Mouse (Mus musculus) forebrain, postnatal 0 days (tissue): ENCODE data around the gene Asb17. TPM values are rescaled to one million over a fixed set of nuclear protein-coding genes. Genes with fewer than 3 reads are reported as not detected.
"Not testable (repeated sequence)": the region's sequence is repeated elsewhere in the genome, so short reads cannot be mapped to it uniquely, and the experiment has no call there.

Experiments
- ATAC-seq: fragments of 200-750 bp; cut with Nextera tagmentation; 2 replicates; pipeline ENCODE4 v1.8.0; 2017; ENCODE audit warnings: mild to moderate bottlenecking, moderate library complexity
- DNase-seq: peaks from one replicate; pipeline ENCODE4 v3.0.0-alpha.2; 2015
- H3K27ac ChIP-seq: fragments of 300-500 bp; sonication (generic); 2 replicates; pipeline ENCODE4 v1.5.1; 2014; ENCODE audit warnings: low read depth, mild to moderate bottlenecking, antibody characterized with exemption, low read length, moderate library complexity, mixed read lengths
- H3K27me3 ChIP-seq: fragments of 300-500 bp; sonication (generic); 2 replicates; pipeline ENCODE4 v1.6.1; 2014; ENCODE audit warnings: mild to moderate bottlenecking, low read length, mixed read lengths; ENCODE audit not compliant: insufficient read depth
- H3K36me3 ChIP-seq: fragments of 300-500 bp; sonication (generic); 2 replicates; pipeline ENCODE4 v1.6.1; 2014; ENCODE audit warnings: mild to moderate bottlenecking, moderate library complexity; ENCODE audit not compliant: insufficient read depth
- H3K4me1 ChIP-seq: fragments of 300-500 bp; sonication (generic); 2 replicates; pipeline ENCODE4 v1.6.1; 2014; ENCODE audit warnings: antibody characterized with exemption; ENCODE audit not compliant: insufficient read depth
- H3K4me2 ChIP-seq: fragments of 300-500 bp; sonication (generic); 2 replicates; pipeline ENCODE4 v1.6.1; 2014; ENCODE audit warnings: low read depth, mild to moderate bottlenecking, moderate library complexity
- H3K4me3 ChIP-seq: fragments of 300-500 bp; sonication (generic); 2 replicates; pipeline ENCODE4 v1.5.1; 2014; ENCODE audit warnings: low read depth, low read length, mixed read lengths
- H3K9ac ChIP-seq: fragments of 300-500 bp; sonication (generic); 2 replicates; pipeline ENCODE4 v1.6.1; 2014; ENCODE audit warnings: mild to moderate bottlenecking
- H3K9me3 ChIP-seq: fragments of 300-500 bp; sonication (generic); 2 replicates; pipeline ENCODE4 v1.6.1; 2016; ENCODE audit warnings: low read length
- CTCF ChIP-seq: sonication (generic); IDR thresholded peaks from 2 replicates; pipeline ENCODE4 v1.5.1; 2016; ENCODE audit warnings: antibody characterized with exemption, control low read depth, low read depth
- WGBS: fragments of 180-500 bp; shearing (Covaris S2); extraction: QIAGEN DNeasy Blood & Tissue Kit; methylation state at CpG from one replicate; pipeline ENCODE4 v1.1.7; 2014; 5-methylcytosine and 5-hydroxymethylcytosine counted together
- polyA plus RNA-seq: library from polyadenylated mRNA; unstranded; fragments of >200 nt; fragmentation: Nextera tagmentation; extraction: Ambion mirVana; gene quantifications from 2 replicates; pipeline ENCODE4 v1.2.1, GENCODE M21; 2015
- total RNA-seq: library from RNA; depleted of rRNA; stranded (reverse); fragments of >200 nt; gene quantifications from 2 replicates; pipeline ENCODE4 v1.2.3, GENCODE M21; 2014

The Asb17 gene
- total and polyA plus RNA-seq, 2 experiments from 2014 or later: not detected

DNA sequence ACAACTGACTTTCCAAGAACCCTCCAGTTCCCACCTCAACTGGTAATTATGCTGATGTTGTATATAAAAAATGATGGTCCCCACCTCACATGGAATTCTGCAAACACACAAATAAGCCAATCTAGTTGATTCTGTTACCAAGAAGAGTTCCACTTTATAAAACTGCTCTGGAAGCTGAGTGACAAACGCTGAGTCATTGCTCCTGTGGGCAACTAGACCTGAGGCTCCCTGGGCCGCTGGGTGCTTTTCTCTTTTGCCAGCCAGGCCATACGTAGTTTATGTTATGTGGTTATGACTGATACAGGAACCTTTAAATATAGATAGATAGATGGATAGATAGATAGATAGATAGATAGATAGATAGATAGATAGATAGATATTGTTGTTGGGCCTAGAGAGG is 25.3 kb upstream of the Asb17 start:
- no peaks in the 10 kb centered on the region for H3K36me3 ChIP-seq
- no peaks in the 10 kb centered on the region for H3K4me1 ChIP-seq
- no peak overlapping the region for H3K27ac ChIP-seq
- no peak for TF ChIP-seq CTCF
- H3K27me3 ChIP-seq: no peaks in the 10 kb centered on the region
- DNase-seq (no peak), ATAC-seq (no peak)
- H3K9ac ChIP-seq: no peak overlapping the region
- 95% methylated on average over 3 of the region's 3 CpGs for WGBS
- no peak overlapping the region for H3K4me3 ChIP-seq
- H3K4me2 ChIP-seq: no peak overlapping the region
- no peaks in the 10 kb centered on the region for H3K9me3 ChIP-seq

GRCm38 (mm10) chr3:153819438-153819837 is 24.6 kb upstream of the Asb17 start:
- Histone ChIP-seq H3K4me1 (no peaks in the 10 kb centered on the region), H3K27me3 (no peaks in the 10 kb centered on the region), H3K4me3 (no peak overlapping the region), H3K4me2 (no peak overlapping the region), H3K9me3 (no peaks in the 10 kb centered on the region), H3K27ac (no peak overlapping the region), H3K36me3 (no peaks in the 10 kb centered on the region), H3K9ac (no peak overlapping the region)
- TF ChIP-seq CTCF: no peak
- DNase-seq (no peak), ATAC-seq (peak; percentile 61)
- 57% methylated on average over 9 of the region's 9 CpGs for WGBS

GRCm38 (mm10) chr3:153823671-153824515 is 20.1 kb upstream of the Asb17 start:
- H3K4me1 ChIP-seq: no peaks in the 10 kb centered on the region
- H3K27me3 ChIP-seq: no peaks in the 10 kb centered on the region
- no peaks in the 10 kb centered on the region for H3K36me3 ChIP-seq
- H3K9ac ChIP-seq: no peak overlapping the region
- no peak overlapping the region for H3K4me2 ChIP-seq
- no peak for TF ChIP-seq CTCF
- H3K9me3 ChIP-seq: no peaks in the 10 kb centered on the region
- WGBS: 46% methylated on average over 11 of the region's 11 CpGs
- DNase-seq (no peak), ATAC-seq (no peak)
- no peak overlapping the region for H3K27ac ChIP-seq
- no peak overlapping the region for H3K4me3 ChIP-seq

DNA sequence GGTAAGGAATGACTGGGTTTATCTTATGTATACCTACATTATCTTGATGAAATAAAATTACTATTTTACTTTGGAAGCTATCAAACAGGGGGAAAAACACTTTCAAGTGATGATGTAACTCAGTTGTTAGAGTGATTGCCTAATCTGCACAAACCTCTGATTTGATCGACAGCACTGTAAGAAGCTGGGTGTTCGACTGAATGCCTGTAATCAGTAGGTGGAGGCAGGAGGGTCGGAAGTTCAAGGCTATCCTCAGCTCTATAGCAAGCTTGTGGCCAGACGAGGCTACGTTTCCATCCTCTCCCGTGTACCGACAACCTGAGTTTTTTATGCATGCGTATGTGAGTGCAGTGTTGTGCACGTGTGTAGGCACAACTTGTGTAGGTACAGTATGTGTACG is 18.8 kb upstream of the Asb17 start:
- TF ChIP-seq CTCF: no peak
- H3K27me3 ChIP-seq: no peaks in the 10 kb centered on the region
- H3K4me1 ChIP-seq: no peaks in the 10 kb centered on the region
- no peak overlapping the region for H3K4me2 ChIP-seq
- ATAC-seq: no peak
- no peaks in the 10 kb centered on the region for H3K9me3 ChIP-seq
- H3K27ac ChIP-seq: no peak overlapping the region
- DNase-seq: no peak
- H3K4me3 ChIP-seq: no peak overlapping the region
- WGBS: 90% methylated on average over 10 of the region's 10 CpGs
- no peaks in the 10 kb centered on the region for H3K36me3 ChIP-seq
- H3K9ac ChIP-seq: no peak overlapping the region

GRCm38 (mm10) chr3:153826616-153827015 is 17.4 kb upstream of the Asb17 start:
- no peaks in the 10 kb centered on the region for H3K9me3 ChIP-seq
- H3K4me1 ChIP-seq: no peaks in the 10 kb centered on the region
- DNase-seq (no peak), ATAC-seq (no peak)
- TF ChIP-seq CTCF: no peak
- no peak overlapping the region for H3K27ac ChIP-seq
- H3K4me3 ChIP-seq: no peak overlapping the region
- 50% methylated on average over 6 of the region's 6 CpGs for WGBS
- H3K4me2 ChIP-seq: no peak overlapping the region
- H3K36me3 ChIP-seq: no peaks in the 10 kb centered on the region
- no peaks in the 10 kb centered on the region for H3K27me3 ChIP-seq
- H3K9ac ChIP-seq: no peak overlapping the region

DNA sequence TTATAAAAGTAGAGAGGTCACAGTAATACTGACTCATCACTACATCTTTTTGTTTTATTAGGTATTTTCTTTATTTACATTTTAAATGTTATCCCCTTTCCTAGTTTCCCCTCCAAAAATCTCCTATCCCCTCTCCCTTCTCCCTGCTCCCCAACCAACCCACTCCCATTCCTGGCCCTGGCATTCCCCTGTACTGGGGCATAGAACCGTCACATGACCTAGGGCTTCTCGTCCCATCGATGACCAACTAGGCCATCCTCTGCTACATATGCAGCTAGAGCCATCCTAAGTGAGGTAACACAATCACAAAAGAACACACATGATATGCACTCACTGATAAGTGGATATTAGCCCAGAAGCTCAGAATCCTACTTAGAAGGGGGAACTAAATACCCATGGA is 14.2 kb upstream of the Asb17 start:
- not testable (repeated sequence) for H3K4me3 ChIP-seq, H3K4me2 ChIP-seq, H3K36me3 ChIP-seq, H3K27me3 ChIP-seq, ATAC-seq, DNase-seq, H3K9ac ChIP-seq, H3K27ac ChIP-seq, H3K9me3 ChIP-seq, H3K4me1 ChIP-seq
- 95% methylated on average over 3 of the region's 3 CpGs for WGBS

GRCm38 (mm10) chr3:153831014-153831872 is 12.8 kb upstream of the Asb17 start:
- TF ChIP-seq CTCF: peak; percentile 51
- ATAC-seq: no peak

More at GRCm38 (mm10) chr3:153831014-153831872, 12.8 kb upstream of the Asb17 start:
- Histone ChIP-seq H3K4me3 (no peak overlapping the region), H3K4me1 (no peaks in the 10 kb centered on the region), H3K9ac (no peak overlapping the region), H3K9me3 (no peaks in the 10 kb centered on the region), H3K4me2 (no peak overlapping the region), H3K36me3 (no peaks in the 10 kb centered on the region), H3K27me3 (no peaks in the 10 kb centered on the region), H3K27ac (no peak overlapping the region)
- no peak for DNase-seq
- 76% methylated on average over 11 of the region's 11 CpGs for WGBS
